Mouse (Mus musculus) forebrain, embryonic 14.5 days (tissue): ENCODE results near the gene Kxd1. TPM values are rescaled to one million over a fixed set of nuclear protein-coding genes. Genes with fewer than 3 reads are reported as not detected.

Experiments used
- ATAC-seq: fragments of 200-750 bp; cut with Nextera tagmentation; 2 replicates; pipeline ENCODE4 v1.8.0; 2017; ENCODE audit warnings: mild to moderate bottlenecking, moderate library complexity
- DNase-seq: peaks from one replicate; pipeline ENCODE4 v3.0.0-alpha.2; 2015; ENCODE audit warnings: low spot score
- H3K27ac ChIP-seq: fragments of 300-500 bp; sonication (generic); 2 replicates; pipeline ENCODE4 v1.5.1; 2014; ENCODE audit warnings: low read depth, mild to moderate bottlenecking, control low read depth, low read length, moderate library complexity
- H3K27me3 ChIP-seq: fragments of 300-500 bp; sonication (generic); replicated peaks from 2 replicates; pipeline ENCODE4 v1.6.1; 2014; ENCODE audit warnings: low read length, control low read depth, mixed read lengths; ENCODE audit not compliant: control insufficient read depth, insufficient read depth
- H3K36me3 ChIP-seq: fragments of 300-500 bp; sonication (generic); 2 replicates; pipeline ENCODE4 v1.6.1; 2014; ENCODE audit warnings: low read length, control low read depth; ENCODE audit not compliant: control insufficient read depth, insufficient read depth
- H3K4me1 ChIP-seq: fragments of 300-500 bp; sonication (generic); 2 replicates; pipeline ENCODE4 v1.6.1; 2014; ENCODE audit warnings: antibody characterized with exemption, low read length, control low read depth; ENCODE audit not compliant: control insufficient read depth, insufficient read depth
- H3K4me2 ChIP-seq: fragments of 300-500 bp; sonication (generic); 2 replicates; pipeline ENCODE4 v1.6.1; 2014; ENCODE audit warnings: mild to moderate bottlenecking, control low read depth, low read length
- H3K4me3 ChIP-seq: fragments of 300-500 bp; sonication (generic); 2 replicates; pipeline ENCODE4 v1.5.1; 2014; ENCODE audit warnings: low read depth, low read length, control low read depth
- H3K9ac ChIP-seq: fragments of 300-500 bp; sonication (generic); 2 replicates; pipeline ENCODE4 v1.6.1; 2014; ENCODE audit warnings: mild to moderate bottlenecking, low read length, control low read depth, moderate library complexity
- H3K9me3 ChIP-seq: fragments of 300-500 bp; sonication (generic); replicated peaks from 2 replicates; pipeline ENCODE4 v1.6.1; 2016; ENCODE audit warnings: low read length, control low read depth, mixed read lengths; ENCODE audit not compliant: control insufficient read depth
- WGBS: fragments of 180-500 bp; shearing (Covaris S2); extraction: QIAGEN DNeasy Blood & Tissue Kit; methylation state at CpG from one replicate; pipeline ENCODE4 v1.1.7; 2014; 5-methylcytosine and 5-hydroxymethylcytosine counted together
- polyA plus RNA-seq: library from polyadenylated mRNA; unstranded; fragments of >200 nt; fragmentation: Nextera tagmentation; extraction: Ambion mirVana; gene quantifications from 2 replicates; pipeline ENCODE4 v1.2.1, GENCODE M21; 2014

Gene Kxd1
- polyA plus RNA-seq, 1 experiment from 2014 or later: 57.9 TPM

- H3K27ac ChIP-seq: no peak overlapping the region
- DNase-seq: no peak
- no peaks in the 10 kb centered on the region for H3K9me3 ChIP-seq
- no peak overlapping the region for H3K4me2 ChIP-seq
- 64% methylated on average over 2 of the region's 2 CpGs for WGBS
- ATAC-seq: no peak
- H3K36me3 ChIP-seq: no peaks in the 10 kb centered on the region
- no peaks in the 10 kb centered on the region for H3K4me1 ChIP-seq
- no peak overlapping the region for H3K9ac ChIP-seq
- no peaks in the 10 kb centered on the region for H3K27me3 ChIP-seq
- no peak overlapping the region for H3K4me3 ChIP-seq
These were observed 57.8 kb downstream of the Kxd1 start for GRCm38 (mm10) chr8:70469938-70470337.

- no peaks in the 10 kb centered on the region for H3K4me1 ChIP-seq
- DNase-seq (no peak), ATAC-seq (no peak)
- no peak overlapping the region for H3K4me2 ChIP-seq
- H3K9ac ChIP-seq: no peak overlapping the region
- H3K27ac ChIP-seq: no peak overlapping the region
- H3K9me3 ChIP-seq: no peaks in the 10 kb centered on the region
- H3K27me3 ChIP-seq: no peaks in the 10 kb centered on the region
- 58% methylated on average over 10 of the region's 10 CpGs for WGBS
- H3K36me3 ChIP-seq: no peaks in the 10 kb centered on the region
- H3K4me3 ChIP-seq: no peak overlapping the region
These were observed 58.4 kb downstream of the Kxd1 start for GRCm38 (mm10) chr8:70469295-70469916.

GRCm38 (mm10) chr8:70468733-70469132 lies 59.0 kb downstream of the Kxd1 start:
- WGBS: 93% methylated on average over 4 of the region's 4 CpGs
- H3K4me3 ChIP-seq: no peak overlapping the region
- no peaks in the 10 kb centered on the region for H3K9me3 ChIP-seq
- no peak overlapping the region for H3K4me2 ChIP-seq
- ATAC-seq (no peak), DNase-seq (no peak)
- no peaks in the 10 kb centered on the region for H3K4me1 ChIP-seq
- no peak overlapping the region for H3K9ac ChIP-seq
- no peak overlapping the region for H3K27ac ChIP-seq
- H3K36me3 ChIP-seq: no peaks in the 10 kb centered on the region
- no peaks in the 10 kb centered on the region for H3K27me3 ChIP-seq

- ATAC-seq (no peak), DNase-seq (no peak)
- H3K4me3 ChIP-seq: no peak overlapping the region
- no peaks in the 10 kb centered on the region for H3K27me3 ChIP-seq
- H3K4me2 ChIP-seq: no peak overlapping the region
- WGBS: 85% methylated on average over 1 of the region's 1 CpGs
- no peaks in the 10 kb centered on the region for H3K4me1 ChIP-seq
- H3K9me3 ChIP-seq: no peaks in the 10 kb centered on the region
- H3K9ac ChIP-seq: no peak overlapping the region
- no peak overlapping the region for H3K27ac ChIP-seq
- H3K36me3 ChIP-seq: no peaks in the 10 kb centered on the region
These were observed 59.8 kb downstream of the Kxd1 start for GRCm38 (mm10) chr8:70467907-70468306.

GRCm38 (mm10) chr8:70467229-70467725 lies 60.5 kb downstream of the Kxd1 start:
- ATAC-seq (no peak), DNase-seq (no peak)
- Histone ChIP-seq H3K36me3 (no peaks in the 10 kb centered on the region), H3K9me3 (no peaks in the 10 kb centered on the region), H3K4me1 (no peaks in the 10 kb centered on the region), H3K4me2 (no peak overlapping the region), H3K27me3 (no peaks in the 10 kb centered on the region), H3K27ac (no peak overlapping the region), H3K4me3 (no peak overlapping the region), H3K9ac (no peak overlapping the region)
- WGBS: 78% methylated on average over 5 of the region's 5 CpGs

GRCm38 (mm10) chr8:70466771-70467170 lies 61.0 kb downstream of the Kxd1 start:
- no peak overlapping the region for H3K27ac ChIP-seq
- H3K9ac ChIP-seq: no peak overlapping the region
- no peak overlapping the region for H3K4me2 ChIP-seq
- H3K4me1 ChIP-seq: no peaks in the 10 kb centered on the region
- no peaks in the 10 kb centered on the region for H3K27me3 ChIP-seq
- H3K4me3 ChIP-seq: no peak overlapping the region
- DNase-seq (no peak), ATAC-seq (no peak)
- no peaks in the 10 kb centered on the region for H3K36me3 ChIP-seq
- WGBS: 83% methylated on average over 11 of the region's 11 CpGs
- H3K9me3 ChIP-seq: no peaks in the 10 kb centered on the region

GRCm38 (mm10) chr8:70466305-70466704 lies 61.5 kb downstream of the Kxd1 start:
- ATAC-seq (no peak), DNase-seq (no peak)
- H3K4me3 ChIP-seq: no peak overlapping the region
- no peaks in the 10 kb centered on the region for H3K9me3 ChIP-seq
- no peaks in the 10 kb centered on the region for H3K4me1 ChIP-seq
- H3K27ac ChIP-seq: no peak overlapping the region
- no peak overlapping the region for H3K9ac ChIP-seq
- WGBS: 80% methylated on average over 4 of the region's 4 CpGs
- H3K36me3 ChIP-seq: no peaks in the 10 kb centered on the region
- H3K4me2 ChIP-seq: no peak overlapping the region
- no peaks in the 10 kb centered on the region for H3K27me3 ChIP-seq

- no peak overlapping the region for H3K4me3 ChIP-seq
- H3K27me3 ChIP-seq: no peaks in the 10 kb centered on the region
- DNase-seq (no peak), ATAC-seq (no peak)
- 90% methylated on average over 4 of the region's 4 CpGs for WGBS
- no peaks in the 10 kb centered on the region for H3K9me3 ChIP-seq
- H3K27ac ChIP-seq: no peak overlapping the region
- H3K36me3 ChIP-seq: no peaks in the 10 kb centered on the region
- H3K9ac ChIP-seq: no peak overlapping the region
- H3K4me2 ChIP-seq: no peak overlapping the region
- H3K4me1 ChIP-seq: no peaks in the 10 kb centered on the region
These were observed 62.1 kb downstream of the Kxd1 start for GRCm38 (mm10) chr8:70465701-70466100.

- H3K9ac ChIP-seq: no peak overlapping the region
- DNase-seq: no peak
- no peak overlapping the region for H3K27ac ChIP-seq
- H3K4me2 ChIP-seq: no peak overlapping the region
- H3K4me3 ChIP-seq: no peak overlapping the region
- no peaks in the 10 kb centered on the region for H3K36me3 ChIP-seq
- 94% methylated on average over 6 of the region's 6 CpGs for WGBS
- H3K4me1 ChIP-seq: no peaks in the 10 kb centered on the region
- no peak for ATAC-seq
- H3K9me3 ChIP-seq: no peaks in the 10 kb centered on the region
- no peaks in the 10 kb centered on the region for H3K27me3 ChIP-seq
These were observed 63.6 kb downstream of the Kxd1 start for GRCm38 (mm10) chr8:70464162-70464561.
